Mouse (Mus musculus) heart, embryonic 11.5 days (tissue): ENCODE results near the gene Arv1. TPM values are rescaled to one million over a fixed set of nuclear protein-coding genes. Genes with fewer than 3 reads are reported as not detected.

Experiments
- ATAC-seq: fragments of 200-750 bp; cut with Nextera tagmentation; replicated peaks from 2 replicates; pipeline ENCODE4 v1.8.0; 2017; ENCODE audit warnings: moderate library complexity; ENCODE audit not compliant: insufficient number of reproducible peaks, low FRiP score, low TSS enrichment
- H3K27ac ChIP-seq: fragments of 300-500 bp; sonication (generic); 2 replicates; pipeline ENCODE4 v1.5.1; 2014; ENCODE audit warnings: mild to moderate bottlenecking, low read depth, low read length
- H3K27me3 ChIP-seq: fragments of 300-500 bp; sonication (generic); 2 replicates; pipeline ENCODE4 v1.6.1; 2014; ENCODE audit warnings: mild to moderate bottlenecking, low read length, mixed read lengths; ENCODE audit not compliant: control insufficient read depth, insufficient read depth
- H3K36me3 ChIP-seq: fragments of 300-500 bp; sonication (generic); 2 replicates; pipeline ENCODE4 v1.6.1; 2014; ENCODE audit warnings: mild to moderate bottlenecking, low read length, moderate library complexity, mixed read lengths; ENCODE audit not compliant: control insufficient read depth, insufficient read depth
- H3K4me1 ChIP-seq: fragments of 300-500 bp; sonication (generic); 2 replicates; pipeline ENCODE4 v1.6.1; 2014; ENCODE audit warnings: low read length; ENCODE audit not compliant: control insufficient read depth, insufficient read depth
- H3K4me2 ChIP-seq: fragments of 300-500 bp; sonication (generic); 2 replicates; pipeline ENCODE4 v1.6.1; 2014; ENCODE audit warnings: mild to moderate bottlenecking, moderate library complexity
- H3K4me3 ChIP-seq: fragments of 300-500 bp; sonication (generic); 2 replicates; pipeline ENCODE4 v1.5.1; 2014; ENCODE audit warnings: low read depth, low read length
- H3K9ac ChIP-seq: fragments of 300-500 bp; sonication (generic); 2 replicates; pipeline ENCODE4 v1.6.1; 2014; ENCODE audit warnings: mild to moderate bottlenecking, low read depth, low read length, moderate library complexity
- H3K9me3 ChIP-seq: fragments of 300-500 bp; sonication (generic); replicated peaks from 2 replicates; pipeline ENCODE4 v1.6.1; 2016; ENCODE audit warnings: low read length; ENCODE audit not compliant: control insufficient read depth
- WGBS: fragments of 180-500 bp; shearing (Covaris S2); extraction: QIAGEN DNeasy Blood & Tissue Kit; methylation state at CpG from one replicate; pipeline ENCODE4 v1.1.7; 2014; ENCODE audit not compliant: insufficient replicate concordance; 5-methylcytosine and 5-hydroxymethylcytosine counted together
- polyA plus RNA-seq: library from polyadenylated mRNA; unstranded; fragments of >200 nt; fragmentation: Nextera tagmentation; extraction: Ambion mirVana; gene quantifications from 2 replicates; pipeline ENCODE4 v1.2.1, GENCODE M21; 2014

The Arv1 gene
- polyA plus RNA-seq, 1 experiment from 2014 or later: 20.3 TPM

GRCm38 (mm10) chr8:124739268-124739667 lies 17.3 kb downstream of the Arv1 start:
- 68% methylated on average over 1 of the region's 1 CpGs for WGBS
- Histone ChIP-seq H3K4me1 (no peaks in the 10 kb centered on the region), H3K36me3 (peaks cover 5% of the 10 kb centered on the region), H3K27me3 (no peaks in the 10 kb centered on the region), H3K4me3 (no peak overlapping the region), H3K9ac (no peak overlapping the region), H3K27ac (no peak overlapping the region), H3K4me2 (no peak overlapping the region), H3K9me3 (no peaks in the 10 kb centered on the region)
- no peak for ATAC-seq

DNA sequence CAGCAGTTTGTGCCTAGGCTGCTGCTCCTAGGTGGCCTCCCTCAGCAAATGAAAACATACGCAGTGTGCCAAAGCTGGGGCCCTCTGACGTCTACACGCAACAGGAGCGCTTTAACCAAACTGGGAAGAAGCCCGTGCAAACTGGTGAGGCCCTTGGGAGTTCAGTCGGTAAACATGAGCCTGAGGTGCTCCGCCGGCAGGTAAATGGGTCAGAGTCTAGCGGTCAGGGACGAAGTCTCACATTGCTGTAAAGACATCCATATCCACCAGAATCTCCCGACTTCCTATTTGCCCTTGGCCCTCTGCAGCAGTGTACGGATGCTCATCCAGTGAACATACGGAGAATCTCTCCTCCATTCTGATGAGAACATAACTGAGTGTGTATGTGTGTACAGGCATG lies 24.7 kb downstream of the Arv1 start:
- no peak for ATAC-seq
- 67% methylated on average over 13 of the region's 13 CpGs for WGBS

DNA sequence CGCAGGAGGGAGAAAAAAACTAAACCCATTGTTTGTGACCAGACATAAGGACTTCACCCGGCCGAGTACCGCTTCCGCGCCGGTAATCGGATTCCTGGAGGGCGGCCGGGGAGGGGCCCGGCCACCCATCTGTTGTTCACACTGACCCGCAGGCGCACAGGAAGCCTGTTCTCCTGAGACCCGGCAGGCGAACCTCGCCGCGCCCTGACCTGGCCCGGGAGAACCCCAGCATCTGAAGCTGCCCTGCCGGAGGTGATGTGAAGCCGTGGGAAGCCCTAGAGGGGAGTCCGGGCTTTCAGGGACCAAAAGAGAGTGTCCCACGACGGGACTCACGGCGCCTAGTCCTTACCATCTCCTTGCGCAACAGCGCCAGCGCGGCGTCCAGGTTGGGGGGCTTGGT lies 29.3 kb downstream of the Arv1 start:
- Histone ChIP-seq H3K9ac (peak overlapping the region; percentile 62), H3K27me3 (peaks cover 38% of the 10 kb centered on the region), H3K9me3 (no peaks in the 10 kb centered on the region), H3K36me3 (no peaks in the 10 kb centered on the region), H3K27ac (no peak overlapping the region), H3K4me3 (peak overlapping the region; percentile 64), H3K4me2 (peak overlapping the region; percentile 95), H3K4me1 (peaks cover 20% of the 10 kb centered on the region)
- ATAC-seq: no peak
- WGBS: under 1% methylated on average over 26 of the region's 31 CpGs

More for the DNA sequence above, 24.7 kb downstream of the Arv1 start:
- Histone ChIP-seq H3K4me1 (peaks cover 17% of the 10 kb centered on the region), H3K4me2 (no peak overlapping the region), H3K9ac (no peak overlapping the region), H3K36me3 (no peaks in the 10 kb centered on the region), H3K4me3 (no peak overlapping the region), H3K27ac (no peak overlapping the region), H3K27me3 (peaks cover 22% of the 10 kb centered on the region), H3K9me3 (no peaks in the 10 kb centered on the region)

GRCm38 (mm10) chr8:124751709-124752173 lies 29.8 kb downstream of the Arv1 start, which contains the start of gene Fam89a:
Gene Fam89a, minus strand, starts transcription at chr8:124751832.
- Histone ChIP-seq H3K27me3 (peaks cover 38% of the 10 kb centered on the region), H3K4me2 (peak within 1 kb of the TSS; percentile 95), H3K9me3 (no peaks in the 10 kb centered on the region), H3K36me3 (no peaks in the 10 kb centered on the region), H3K4me3 (peak within 1 kb of the TSS; percentile 64), H3K4me1 (peaks cover 20% of the 10 kb centered on the region), H3K9ac (peak within 1 kb of the TSS; percentile 62), H3K27ac (no peak within 1 kb of the TSS)
- peak; percentile 60; the same call in 1 of the 2 replicates for ATAC-seq
- WGBS: under 1% methylated on average over 36 of the region's 41 CpGs

DNA sequence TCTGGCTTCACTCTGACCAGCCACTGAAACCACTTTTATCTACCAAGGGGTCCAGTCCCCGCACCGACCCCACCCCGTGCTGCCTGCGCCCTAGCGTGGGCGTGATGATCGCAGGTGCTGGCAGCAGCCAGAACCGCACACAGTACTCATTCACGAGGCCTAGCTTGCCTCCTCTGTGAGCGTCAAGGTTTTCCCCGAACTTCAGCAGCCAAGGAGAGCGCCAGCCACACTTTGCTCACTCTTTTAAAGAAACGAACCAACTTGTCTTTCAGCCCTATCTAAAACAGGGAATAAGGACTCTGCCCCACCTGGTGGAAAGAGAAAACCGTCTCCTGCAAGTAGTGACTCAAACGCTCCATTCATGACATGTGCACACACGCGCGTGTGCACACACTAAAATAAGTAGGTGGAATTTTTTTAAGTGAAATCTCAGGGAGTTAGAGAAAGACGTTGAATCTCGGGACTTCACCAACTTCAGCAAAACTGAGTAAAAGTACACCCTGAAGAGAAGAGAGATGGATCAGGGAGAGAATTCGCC lies 30.5 kb downstream of the Arv1 start:
- Histone ChIP-seq H3K4me2 (peak overlapping the region; percentile 95), H3K36me3 (no peaks in the 10 kb centered on the region), H3K9me3 (no peaks in the 10 kb centered on the region), H3K4me3 (no peak overlapping the region), H3K4me1 (peaks cover 20% of the 10 kb centered on the region), H3K27ac (no peak overlapping the region), H3K27me3 (peaks cover 38% of the 10 kb centered on the region), H3K9ac (no peak overlapping the region)
- 37% methylated on average over 21 of the region's 21 CpGs for whole genome bisulfite sequencing
- ATAC-seq: no peak

DNA sequence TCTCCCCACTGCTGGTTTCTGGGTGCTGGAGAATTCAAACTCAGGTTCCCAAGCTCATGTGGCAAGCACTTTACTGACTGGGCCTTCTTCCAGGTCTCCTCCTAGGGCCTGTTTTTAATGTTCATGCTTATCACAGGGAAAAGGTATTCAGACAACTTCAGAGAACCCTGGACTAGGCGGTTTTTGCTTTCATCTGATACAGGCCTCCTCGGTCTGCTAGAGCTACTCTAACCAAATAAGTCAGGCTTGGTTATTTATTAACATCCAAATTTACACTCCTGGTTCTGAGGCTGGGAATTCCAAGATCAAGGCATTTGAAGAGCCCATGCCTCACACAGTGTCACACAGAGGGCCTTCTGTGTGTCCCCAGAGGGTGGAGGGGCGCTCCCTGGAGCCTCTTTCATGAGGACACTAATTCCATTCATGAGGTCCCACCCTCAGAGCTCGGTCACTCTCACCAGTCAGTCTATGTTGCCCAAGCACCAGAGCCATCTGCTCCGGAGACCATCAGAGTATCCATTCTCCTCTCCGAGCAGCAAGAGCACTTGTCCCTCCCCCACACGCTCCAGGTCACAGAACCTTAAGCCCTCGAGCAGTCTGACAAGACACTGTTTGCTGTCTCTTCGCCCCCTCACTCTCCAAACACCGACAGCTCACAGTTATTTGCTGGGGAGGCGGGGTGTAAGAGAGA lies 32.3 kb downstream of the Arv1 start:
- H3K36me3 ChIP-seq: no peaks in the 10 kb centered on the region
- H3K4me1 ChIP-seq: peaks cover 20% of the 10 kb centered on the region
- ATAC-seq: no peak
- no peak overlapping the region for H3K4me2 ChIP-seq
- H3K27me3 ChIP-seq: peaks cover 38% of the 10 kb centered on the region
- 17% methylated on average over 11 of the region's 11 CpGs for WGBS
- H3K9me3 ChIP-seq: no peaks in the 10 kb centered on the region
- H3K27ac ChIP-seq: no peak overlapping the region
- no peak overlapping the region for H3K9ac ChIP-seq
- H3K4me3 ChIP-seq: no peak overlapping the region

DNA sequence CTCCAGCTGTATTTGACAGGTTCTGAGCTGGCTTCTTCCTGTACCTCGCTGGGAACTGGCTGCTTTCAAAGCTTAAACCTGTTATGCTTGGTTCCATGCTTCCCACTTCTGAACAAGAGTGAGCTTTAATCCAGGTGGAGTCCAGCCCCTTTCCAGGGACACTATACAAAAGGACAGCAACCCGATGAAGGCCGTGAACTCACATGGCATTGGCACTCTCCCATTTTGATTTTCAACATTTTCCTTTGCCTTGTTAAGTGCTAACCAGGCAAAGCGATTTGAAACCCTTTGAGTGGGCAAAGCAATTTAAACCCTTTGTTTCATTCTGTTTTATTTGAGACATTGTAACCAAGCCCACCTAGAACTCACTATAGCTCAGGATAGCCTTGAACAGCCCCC lies 32.9 kb downstream of the Arv1 start:
- WGBS: 37% methylated on average over 4 of the region's 4 CpGs
- Histone ChIP-seq H3K4me2 (no peak overlapping the region), H3K4me3 (no peak overlapping the region), H3K27ac (no peak overlapping the region), H3K4me1 (peaks cover 19% of the 10 kb centered on the region), H3K27me3 (peaks cover 34% of the 10 kb centered on the region), H3K36me3 (no peaks in the 10 kb centered on the region), H3K9ac (no peak overlapping the region), H3K9me3 (no peaks in the 10 kb centered on the region)
- no peak for ATAC-seq

- 76% methylated on average over 8 of the region's 8 CpGs for WGBS
- peaks cover 13% of the 10 kb centered on the region for H3K4me1 ChIP-seq
- H3K36me3 ChIP-seq: no peaks in the 10 kb centered on the region
- no peak for ATAC-seq
- no peak overlapping the region for H3K4me3 ChIP-seq
- H3K27me3 ChIP-seq: peaks cover 27% of the 10 kb centered on the region
- H3K9me3 ChIP-seq: no peaks in the 10 kb centered on the region
- H3K4me2 ChIP-seq: no peak overlapping the region
- H3K27ac ChIP-seq: no peak overlapping the region
- H3K9ac ChIP-seq: no peak overlapping the region
These were observed 33.5 kb downstream of the Arv1 start for GRCm38 (mm10) chr8:124755481-124755880.

DNA sequence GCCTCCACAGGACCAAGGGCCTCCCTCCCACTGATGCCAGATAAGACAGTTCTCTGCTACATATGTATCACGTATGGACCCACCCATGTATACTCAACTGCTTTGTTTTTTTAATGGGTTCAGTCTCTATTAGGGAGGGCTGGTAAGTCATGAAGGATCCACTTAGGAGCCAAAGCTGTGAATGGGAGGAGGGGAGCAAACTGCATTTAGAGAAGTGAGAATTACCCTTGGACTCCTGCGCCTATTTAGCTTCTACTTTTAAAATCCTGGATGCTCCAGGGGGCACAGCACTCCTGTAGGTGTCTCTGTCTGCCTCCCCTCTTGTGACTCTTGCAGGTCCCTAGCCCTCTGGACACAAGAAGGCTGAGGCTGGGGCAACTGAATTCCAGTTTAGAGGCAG lies 34.2 kb downstream of the Arv1 start:
- ATAC-seq: no peak
- Histone ChIP-seq H3K4me3 (no peak overlapping the region), H3K9ac (no peak overlapping the region), H3K27me3 (peaks cover 20% of the 10 kb centered on the region), H3K9me3 (no peaks in the 10 kb centered on the region), H3K36me3 (no peaks in the 10 kb centered on the region), H3K4me1 (peaks cover 6% of the 10 kb centered on the region), H3K27ac (no peak overlapping the region), H3K4me2 (no peak overlapping the region)
- WGBS: 33% methylated on average over 2 of the region's 2 CpGs
